Mouse (Mus musculus): Measurements from ENCODE around the gene Senp3.

Senp3 gene

DNA sequence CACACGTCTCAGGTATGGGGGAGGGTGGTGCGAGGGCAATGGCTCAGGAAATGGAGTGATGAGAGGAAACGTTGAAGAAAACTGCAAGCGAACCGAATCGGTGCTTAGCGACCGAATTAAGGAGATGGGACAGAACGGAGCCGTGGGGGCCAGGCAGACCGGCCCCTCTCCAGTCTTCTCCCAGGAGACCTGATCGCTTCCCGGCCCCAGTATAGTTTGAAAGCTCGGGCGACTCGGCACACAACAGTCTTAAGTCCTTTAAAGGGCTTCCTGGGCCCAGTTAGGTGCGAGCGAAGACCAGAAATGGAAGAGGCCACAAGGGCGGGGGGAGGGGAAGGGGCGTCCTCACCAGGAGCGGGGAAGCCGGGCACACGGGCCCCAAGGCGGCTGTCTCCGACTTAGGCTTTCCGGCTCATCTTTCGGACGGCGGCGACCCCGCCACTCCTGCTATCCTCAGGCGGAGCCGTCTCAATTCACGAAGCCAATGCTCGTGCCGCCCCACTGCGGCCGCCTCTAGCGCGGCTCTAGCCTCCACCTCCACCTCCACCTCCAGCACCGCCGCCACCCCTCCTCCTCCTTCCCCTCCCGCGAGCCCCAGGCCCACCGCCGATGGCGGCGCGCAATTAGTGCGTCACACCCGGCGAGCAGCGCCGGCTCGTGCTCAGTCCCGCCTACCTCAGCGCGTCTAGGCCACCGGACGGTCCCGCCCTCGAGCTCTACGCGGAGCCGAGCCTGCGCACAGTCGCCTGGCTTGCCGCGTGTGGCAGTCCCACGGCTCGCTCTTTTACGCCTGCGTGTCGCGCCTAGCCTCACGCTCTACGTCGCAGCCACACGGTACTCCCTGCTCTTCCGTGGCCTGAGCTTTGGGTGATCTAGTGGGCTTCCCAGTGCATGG is at the start of gene Senp3:
Gene Senp3 (minus strand): TSS at position 771 of the 895 bp plus-strand sequence.
- peak; percentile 98 for DNase-seq (ENCODE audit: low read depth, low spot score)

- peak; percentile 37 for DNase-seq (ENCODE audit: low read depth, low spot score)
These were observed 49.5 kb upstream of the Senp3 start for GRCm38 (mm10) chr11:69731408-69731807.

- DNase-seq (ENCODE audit: low read depth, low spot score): peak; percentile 86
These were observed 47.2 kb upstream of the Senp3 start for GRCm38 (mm10) chr11:69729063-69729462.

- DNase-seq (ENCODE audit: low read depth, low spot score): no peak
These were observed 44.1 kb upstream of the Senp3 start for GRCm38 (mm10) chr11:69725951-69726350.

DNA sequence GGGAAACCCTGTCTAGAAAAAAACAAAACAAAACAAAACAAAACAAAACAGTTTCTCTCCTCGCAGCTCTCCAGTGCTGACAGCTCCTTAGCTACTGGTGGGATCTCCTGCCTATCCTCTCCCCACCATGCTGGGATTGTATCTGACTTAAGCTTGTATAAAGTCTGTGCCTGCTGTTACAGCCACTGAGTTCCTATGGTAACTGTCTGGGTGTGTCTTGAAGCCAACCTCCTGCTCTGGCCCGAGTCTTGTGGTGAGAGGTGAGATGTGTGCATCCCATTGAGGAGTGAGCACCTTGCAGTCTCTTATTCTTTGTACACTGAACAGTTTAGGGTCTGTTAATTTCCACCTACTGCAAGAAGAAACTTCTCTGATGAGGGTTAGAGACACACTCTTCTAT is 41.2 kb upstream of the Senp3 start:
- no peak for DNase-seq (ENCODE audit: low read depth, low spot score)

DNA sequence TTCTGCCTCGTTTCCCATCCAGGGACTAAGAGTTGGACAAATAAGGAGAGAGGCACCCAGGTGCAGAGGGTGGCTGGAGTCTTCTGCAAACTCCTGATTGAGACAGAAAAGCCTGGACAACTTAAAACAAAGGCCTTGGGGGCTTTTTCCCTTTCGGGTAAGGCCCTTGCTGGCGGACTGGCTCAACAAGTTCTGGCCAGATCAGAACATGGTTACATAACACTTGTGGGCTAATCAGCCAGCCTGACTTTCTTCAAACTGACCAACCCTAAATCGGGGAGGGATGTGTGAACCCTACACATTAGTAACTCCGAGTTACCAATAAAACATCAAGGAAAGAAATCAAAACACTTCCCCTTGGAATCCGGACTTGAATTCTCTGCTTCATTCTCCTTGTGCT is 39.0 kb upstream of the Senp3 start:
- no peak for DNase-seq (ENCODE audit: low read depth, low spot score)

GRCm38 (mm10) chr11:69719423-69719822 is 37.5 kb upstream of the Senp3 start:
- no peak for DNase-seq (ENCODE audit: low read depth, low spot score)

GRCm38 (mm10) chr11:69718661-69719060 is 36.8 kb upstream of the Senp3 start:
- DNase-seq (ENCODE audit: low read depth, low spot score): no peak

GRCm38 (mm10) chr11:69716953-69717352 is 35.1 kb upstream of the Senp3 start:
- peak; percentile 20 for DNase-seq (ENCODE audit: low read depth, low spot score)

- no peak for DNase-seq (ENCODE audit: low read depth, low spot score)
These were observed 34.0 kb upstream of the Senp3 start for GRCm38 (mm10) chr11:69715929-69716328.

DNA sequence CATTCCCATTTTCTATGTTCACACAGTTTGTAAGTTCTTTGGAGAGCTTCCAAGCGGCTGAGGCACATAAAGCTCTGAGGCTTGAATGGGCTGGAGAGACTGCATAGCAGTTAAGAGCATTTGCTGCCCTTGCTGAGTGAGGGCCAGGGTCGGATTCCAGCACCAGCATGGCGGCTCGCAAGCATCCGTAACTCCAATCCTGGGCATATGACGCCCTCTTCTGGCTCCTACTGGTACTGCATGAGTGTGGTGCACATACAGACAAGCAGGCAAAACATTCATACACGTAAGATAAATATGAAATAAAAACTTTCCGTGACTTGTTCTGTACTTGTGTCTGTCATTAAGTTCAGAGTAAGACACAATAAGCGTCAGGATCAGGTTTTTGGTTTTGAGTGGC is 33.6 kb upstream of the Senp3 start:
- DNase-seq (ENCODE audit: low read depth, low spot score): peak; percentile 42

GRCm38 (mm10) chr11:69714636-69715329 is 32.9 kb upstream of the Senp3 start:
- DNase-seq (ENCODE audit: low read depth, low spot score): no peak

DNA sequence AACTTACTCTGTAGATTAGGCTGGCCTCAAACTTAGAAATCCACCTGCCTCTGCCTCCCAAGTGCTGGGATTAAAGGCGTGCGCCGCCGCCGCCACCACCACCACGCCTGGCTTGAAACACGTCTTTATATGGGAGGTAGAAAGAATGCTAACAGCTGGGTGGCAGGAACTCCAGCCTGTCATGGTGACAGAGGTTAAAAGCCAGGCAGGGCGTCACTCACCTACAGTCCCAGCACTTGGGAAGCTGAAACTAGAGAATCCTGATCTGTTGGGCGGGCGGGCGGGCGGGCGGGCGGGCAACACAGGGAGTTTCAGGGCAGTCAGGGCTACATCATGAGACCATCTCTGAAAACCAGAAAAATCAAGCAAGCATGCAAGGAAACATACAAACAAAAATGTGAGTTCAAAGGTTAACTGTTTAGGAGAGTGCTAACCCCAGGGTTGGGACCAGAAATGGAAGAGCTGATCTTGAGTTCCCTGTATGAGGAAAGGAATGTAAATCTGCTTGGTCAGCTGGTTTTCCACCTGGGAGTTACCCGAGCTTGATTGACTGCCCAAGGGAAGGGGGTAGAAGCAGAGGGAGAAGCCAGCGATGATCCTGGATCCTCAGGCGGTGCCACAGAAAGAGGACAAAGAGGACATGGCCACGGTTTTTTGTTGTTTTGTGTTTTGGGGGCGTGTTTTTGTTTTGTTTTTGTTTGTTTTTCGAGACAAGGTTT is 31.2 kb upstream of the Senp3 start:
- no peak for DNase-seq (ENCODE audit: low read depth, low spot score)

DNA sequence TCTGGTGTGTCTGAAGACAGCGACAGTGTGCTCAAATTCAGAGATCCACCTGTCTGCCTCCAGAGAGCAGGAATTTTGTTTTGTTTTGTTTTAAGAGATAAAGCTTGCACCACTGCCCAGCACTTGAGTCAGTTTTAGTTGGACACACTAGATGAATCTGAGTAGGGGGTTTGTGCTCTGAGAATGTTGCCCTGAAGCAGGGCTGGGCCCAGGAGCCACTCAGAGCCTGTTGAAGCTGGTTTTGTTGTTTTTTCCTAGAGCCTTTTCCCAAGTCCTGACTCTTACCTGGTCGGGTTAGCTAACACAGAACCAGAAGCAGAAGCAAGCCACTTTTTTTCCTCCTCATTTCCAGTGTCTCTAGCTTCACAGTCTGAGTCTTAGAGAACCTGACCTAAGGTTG is 29.2 kb upstream of the Senp3 start:
- DNase-seq (ENCODE audit: low read depth, low spot score): no peak

GRCm38 (mm10) chr11:69710470-69710869 is 28.6 kb upstream of the Senp3 start:
- no peak for DNase-seq (ENCODE audit: low read depth, low spot score)

GRCm38 (mm10) chr11:69709554-69710446 is 27.9 kb upstream of the Senp3 start:
- no peak for DNase-seq (ENCODE audit: low read depth, low spot score)

- no peak for DNase-seq (ENCODE audit: low read depth, low spot score)
These were observed 26.9 kb upstream of the Senp3 start for GRCm38 (mm10) chr11:69708614-69709265.

DNA sequence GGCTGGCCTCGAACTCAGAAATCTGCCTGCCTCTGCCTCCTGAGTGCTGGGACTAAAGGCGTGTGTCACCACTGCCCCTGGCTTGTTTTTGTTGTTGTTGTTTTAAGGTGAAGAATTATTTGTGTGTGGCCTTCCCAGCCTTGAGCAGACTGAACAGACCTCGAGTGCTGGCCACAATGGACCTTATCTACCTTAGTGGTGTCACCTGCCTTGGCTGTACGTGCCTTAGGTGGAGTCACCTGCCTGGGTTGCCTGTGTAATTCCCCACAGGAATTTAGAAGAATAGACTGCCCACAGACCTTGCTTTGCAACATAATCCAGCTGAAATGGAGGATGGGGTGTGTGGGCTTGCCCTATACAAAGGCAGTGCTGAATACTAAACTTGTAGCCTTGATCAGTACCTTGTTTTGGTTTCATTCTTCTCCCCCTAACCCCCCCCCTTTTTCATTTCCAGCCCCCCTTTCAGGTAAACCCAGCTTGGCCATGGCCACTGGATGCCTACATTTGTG is 26.0 kb upstream of the Senp3 start:
- no peak for DNase-seq (ENCODE audit: low read depth, low spot score)

- no peak for DNase-seq (ENCODE audit: low read depth, low spot score)
These were observed 25.6 kb upstream of the Senp3 start for GRCm38 (mm10) chr11:69707480-69707847.

DNA sequence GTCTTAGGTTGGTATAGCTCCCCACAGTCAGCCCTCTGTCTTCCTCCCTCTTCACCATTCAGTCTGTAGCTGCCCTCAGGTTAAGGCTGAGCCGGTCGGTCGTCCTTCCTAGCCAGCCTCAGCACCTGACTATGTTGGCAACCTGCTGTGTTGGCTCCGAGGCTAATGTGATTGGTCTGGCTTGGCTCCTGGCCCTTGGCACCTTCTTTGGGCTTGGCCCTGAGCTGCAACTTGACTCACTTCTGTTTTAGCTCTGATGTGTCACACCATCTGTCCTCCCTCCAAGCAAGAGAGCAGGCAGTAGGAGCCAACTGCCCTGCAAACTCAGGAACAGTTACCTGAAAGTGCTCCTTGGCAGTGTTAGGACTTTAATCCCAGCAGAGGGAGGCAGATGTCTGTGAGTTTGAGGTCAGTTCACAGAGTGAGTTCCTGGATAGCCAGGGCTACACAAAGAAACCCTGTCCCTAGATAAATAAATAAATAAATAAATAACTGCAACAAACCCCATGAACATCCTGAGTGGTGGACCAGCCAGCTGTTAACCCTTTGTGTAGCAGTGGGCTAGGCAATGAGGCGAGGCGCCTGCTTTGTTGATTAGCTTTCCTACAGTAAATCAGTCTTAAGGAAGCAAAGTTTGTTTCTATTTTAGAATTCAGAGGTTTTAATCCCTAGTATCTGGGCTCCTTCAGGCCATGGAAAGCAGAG is 25.0 kb upstream of the Senp3 start:
- DNase-seq (ENCODE audit: low read depth, low spot score): no peak

Measured in A20 (cell line).